Mouse (Mus musculus) midbrain, embryonic 13.5 days (tissue): Measurements from ENCODE around the gene Cd22. TPM values are rescaled to one million over a fixed set of nuclear protein-coding genes. Genes with fewer than 3 reads are reported as not detected.
"Not testable (repeated sequence)": the region's sequence is repeated elsewhere in the genome, so short reads cannot be mapped to it uniquely, and the experiment has no call there.

Experiments
- ATAC-seq: fragments of 200-750 bp; cut with Nextera tagmentation; 2 replicates; pipeline ENCODE4 v1.8.0; 2017; ENCODE audit warnings: mild to moderate bottlenecking, moderate TSS enrichment, moderate library complexity
- H3K27ac ChIP-seq: fragments of 300-500 bp; sonication (generic); 2 replicates; pipeline ENCODE4 v1.5.1; 2015; ENCODE audit warnings: inconsistent platforms, mild to moderate bottlenecking, moderate library complexity
- H3K27me3 ChIP-seq: fragments of 300-500 bp; sonication (generic); 2 replicates; pipeline ENCODE4 v1.6.1; 2015; ENCODE audit warnings: mild to moderate bottlenecking, inconsistent platforms
- H3K36me3 ChIP-seq: fragments of 300-500 bp; sonication (generic); 2 replicates; pipeline ENCODE4 v1.6.1; 2015; ENCODE audit warnings: mild to moderate bottlenecking, inconsistent platforms
- H3K4me1 ChIP-seq: fragments of 300-500 bp; sonication (generic); replicated peaks from 2 replicates; pipeline ENCODE4 v1.6.1; 2015; ENCODE audit warnings: inconsistent platforms
- H3K4me2 ChIP-seq: fragments of 300-500 bp; sonication (generic); replicated peaks from 2 replicates; pipeline ENCODE4 v1.6.1; 2015; ENCODE audit warnings: moderate library complexity, mild to moderate bottlenecking, inconsistent platforms
- H3K4me3 ChIP-seq: fragments of 300-500 bp; sonication (generic); replicated peaks from 2 replicates; pipeline ENCODE4 v1.5.1; 2015; ENCODE audit warnings: mild to moderate bottlenecking, inconsistent platforms
- H3K9ac ChIP-seq: fragments of 300-500 bp; sonication (generic); replicated peaks from 2 replicates; pipeline ENCODE4 v1.6.1; 2015; ENCODE audit warnings: mild to moderate bottlenecking, inconsistent platforms
- H3K9me3 ChIP-seq: fragments of 300-500 bp; sonication (generic); 2 replicates; pipeline ENCODE4 v1.6.1; 2016; ENCODE audit warnings: mild to moderate bottlenecking, inconsistent platforms
- WGBS: fragments of 180-500 bp; shearing (Covaris S2); methylation state at CpG from one replicate; pipeline ENCODE4 v1.1.7; 2015; 5-methylcytosine and 5-hydroxymethylcytosine counted together
- polyA plus RNA-seq: library from polyadenylated mRNA; unstranded; fragments of >200 nt; fragmentation: Nextera tagmentation; extraction: Ambion mirVana; gene quantifications from 2 replicates; pipeline ENCODE4 v1.2.1, GENCODE M21; 2015

Cd22 gene
- polyA plus RNA-seq, 1 experiment from 2014 or later: not detected

DNA sequence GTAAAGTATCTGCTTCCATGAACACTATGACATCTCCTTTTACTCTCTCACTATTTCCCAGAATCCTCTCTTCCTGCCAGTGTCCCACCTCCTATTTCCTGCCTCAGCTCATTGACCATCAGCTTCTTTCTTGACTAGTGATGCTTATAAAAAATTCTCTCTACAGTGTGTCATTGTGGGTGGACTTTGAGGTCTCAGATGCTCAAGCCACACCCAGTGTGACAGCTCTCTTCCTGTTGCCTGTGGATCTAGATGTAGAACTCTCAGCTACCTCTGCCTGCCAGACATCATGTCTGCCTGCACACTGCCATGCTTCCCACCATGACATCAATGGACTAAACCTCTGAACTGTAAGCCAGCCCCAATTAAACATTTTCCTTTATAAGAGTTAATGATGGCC is 42.9 kb downstream of the Cd22 start:
- Histone ChIP-seq H3K9ac (no peak overlapping the region), H3K9me3 (no peaks in the 10 kb centered on the region), H3K27me3 (no peaks in the 10 kb centered on the region), H3K27ac (no peak overlapping the region), H3K4me1 (no peaks in the 10 kb centered on the region), H3K4me2 (no peak overlapping the region), H3K4me3 (no peak overlapping the region), H3K36me3 (no peaks in the 10 kb centered on the region)
- ATAC-seq: no peak

DNA sequence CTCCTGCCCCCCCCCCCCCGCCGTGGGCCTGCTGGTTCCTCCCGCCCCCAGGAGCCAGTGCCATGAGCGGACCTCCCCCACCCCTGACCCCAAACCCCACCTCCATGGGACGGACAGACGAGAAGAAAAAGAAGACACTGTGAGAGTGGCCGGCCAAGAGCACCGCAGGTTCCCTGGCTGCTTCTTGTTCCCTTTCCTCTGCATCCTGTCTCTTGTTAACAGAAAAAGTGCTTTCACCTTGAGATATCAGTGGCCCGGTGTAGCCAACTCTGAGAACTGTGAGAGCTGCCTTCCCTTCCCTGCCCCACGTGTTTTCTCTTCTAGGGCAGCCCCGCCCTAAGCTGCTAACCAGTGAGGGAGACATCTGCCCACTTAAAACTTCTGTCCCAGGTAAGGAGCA is 47.5 kb downstream of the Cd22 start:
- H3K27ac ChIP-seq, ATAC-seq, H3K9me3 ChIP-seq, H3K27me3 ChIP-seq, H3K36me3 ChIP-seq, H3K9ac ChIP-seq, H3K4me2 ChIP-seq, H3K4me1 ChIP-seq, H3K4me3 ChIP-seq: not testable (repeated sequence)
- WGBS: 53% methylated on average over 7 of the region's 11 CpGs

DNA sequence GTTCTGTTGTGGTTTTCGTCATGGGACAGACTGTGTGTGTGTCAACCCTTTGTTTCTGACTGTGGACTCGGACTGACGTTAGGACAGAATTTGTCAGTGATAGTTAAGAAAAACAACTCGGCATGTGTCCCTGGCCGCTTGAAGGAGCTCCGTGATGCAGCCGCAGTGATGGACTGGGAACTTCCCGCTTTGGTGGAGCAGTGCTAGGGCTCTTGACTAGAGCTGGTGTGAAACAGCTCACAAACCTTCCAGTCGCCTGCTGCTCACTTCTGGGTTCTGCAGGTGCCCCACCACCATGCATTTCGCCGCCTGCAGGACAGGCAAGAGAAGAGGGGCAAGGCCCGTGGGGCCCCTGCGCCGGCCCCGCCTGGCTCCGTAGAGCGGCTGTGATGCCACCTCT is 47.9 kb downstream of the Cd22 start:
- Histone ChIP-seq H3K4me3 (no peak overlapping the region), H3K27me3 (no peaks in the 10 kb centered on the region), H3K4me2 (no peak overlapping the region), H3K27ac (no peak overlapping the region), H3K4me1 (no peaks in the 10 kb centered on the region), H3K9ac (no peak overlapping the region), H3K9me3 (no peaks in the 10 kb centered on the region), H3K36me3 (no peaks in the 10 kb centered on the region)
- ATAC-seq: no peak
- WGBS: 77% methylated on average over 11 of the region's 17 CpGs

GRCm38 (mm10) chr7:30829428-30829827 is 50.7 kb downstream of the Cd22 start:
- Histone ChIP-seq H3K27me3 (no peaks in the 10 kb centered on the region), H3K4me3 (no peak overlapping the region), H3K4me1 (no peaks in the 10 kb centered on the region), H3K4me2 (no peak overlapping the region), H3K36me3 (no peaks in the 10 kb centered on the region), H3K9ac (no peak overlapping the region), H3K27ac (no peak overlapping the region), H3K9me3 (no peaks in the 10 kb centered on the region)
- no peak for ATAC-seq
- 69% methylated on average over 3 of the region's 3 CpGs for WGBS

GRCm38 (mm10) chr7:30828871-30829270 is 51.3 kb downstream of the Cd22 start:
- not testable (repeated sequence) for H3K4me3 ChIP-seq, H3K27ac ChIP-seq, H3K9me3 ChIP-seq, H3K9ac ChIP-seq, H3K4me2 ChIP-seq, H3K4me1 ChIP-seq, H3K36me3 ChIP-seq, H3K27me3 ChIP-seq, ATAC-seq

DNA sequence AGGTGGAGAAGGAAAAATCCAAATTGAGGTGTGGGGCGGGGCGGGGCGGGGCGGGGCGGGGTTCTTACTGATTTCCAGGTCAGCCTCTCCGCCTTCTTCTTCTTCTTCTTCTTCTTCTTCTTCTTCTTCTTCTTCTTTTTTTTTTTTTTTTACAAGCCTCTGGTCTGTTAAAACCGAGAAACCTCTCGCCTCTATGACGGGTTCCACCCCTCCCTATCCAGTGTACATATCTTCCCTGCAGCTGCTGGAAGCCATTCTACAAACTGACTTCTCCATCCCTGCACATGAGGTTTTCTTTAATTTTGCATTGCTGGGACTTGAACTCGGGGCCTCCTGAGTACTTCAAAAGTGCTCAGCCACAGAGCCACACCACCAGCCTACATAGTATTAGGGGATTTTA is 53.5 kb downstream of the Cd22 start:
- Histone ChIP-seq H3K4me3 (no peak overlapping the region), H3K27ac (no peak overlapping the region), H3K36me3 (no peaks in the 10 kb centered on the region), H3K27me3 (no peaks in the 10 kb centered on the region), H3K9ac (no peak overlapping the region), H3K9me3 (no peaks in the 10 kb centered on the region), H3K4me2 (no peak overlapping the region), H3K4me1 (no peaks in the 10 kb centered on the region)
- WGBS: 91% methylated on average over 10 of the region's 10 CpGs
- no peak for ATAC-seq

DNA sequence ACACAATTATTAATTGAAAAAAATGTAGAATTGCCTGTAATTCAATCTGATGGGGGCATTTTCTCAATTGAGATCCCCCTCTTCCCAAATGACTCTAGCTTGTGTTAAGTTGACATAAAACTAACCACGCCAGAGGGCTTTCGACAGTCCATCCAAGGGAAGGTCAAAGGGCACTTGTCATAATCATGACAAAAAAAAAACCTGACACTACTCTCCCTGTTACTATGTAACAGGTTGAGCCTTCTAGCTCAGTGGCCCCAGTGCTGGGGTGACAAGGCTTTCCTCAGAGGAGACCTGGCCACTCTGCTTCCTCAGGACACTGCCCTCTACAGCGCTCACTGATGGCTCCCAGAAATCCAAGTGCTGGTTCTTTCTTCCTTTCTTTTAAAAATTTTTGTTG is 55.8 kb downstream of the Cd22 start:
- Histone ChIP-seq H3K4me2 (no peak overlapping the region), H3K9ac (no peak overlapping the region), H3K36me3 (no peaks in the 10 kb centered on the region), H3K27me3 (no peaks in the 10 kb centered on the region), H3K9me3 (no peaks in the 10 kb centered on the region), H3K4me3 (no peak overlapping the region), H3K4me1 (no peaks in the 10 kb centered on the region), H3K27ac (no peak overlapping the region)
- 92% methylated on average over 3 of the region's 3 CpGs for WGBS
- ATAC-seq: no peak

GRCm38 (mm10) chr7:30823675-30824074 is 56.5 kb downstream of the Cd22 start, which contains the start of gene Ffar2:
Gene Ffar2 (minus strand): TSS chr7:30823775.
- Histone ChIP-seq H3K9me3 (no peaks in the 10 kb centered on the region), H3K36me3 (no peaks in the 10 kb centered on the region)

DNA sequence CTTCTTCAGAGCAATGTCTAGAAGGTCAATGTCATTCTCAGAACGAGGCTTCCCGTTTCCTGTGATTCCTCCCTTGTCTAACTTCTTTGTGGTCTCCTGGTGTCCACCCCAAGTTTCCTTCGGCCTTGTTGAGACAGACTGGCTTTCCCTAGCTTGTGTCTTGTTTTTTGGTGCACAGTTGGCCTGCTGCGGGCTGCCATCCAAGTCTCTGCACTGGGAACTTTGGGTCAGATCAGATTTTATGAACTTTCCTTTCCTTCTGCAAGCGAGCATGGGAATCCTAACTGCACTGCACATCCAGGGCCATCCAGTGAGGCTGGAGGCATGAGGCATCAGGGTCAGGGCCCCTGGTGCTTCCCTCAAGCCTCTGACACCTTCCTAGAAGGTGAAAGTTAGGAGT is 58.6 kb downstream of the Cd22 start:
- Histone ChIP-seq H3K27me3 (no peaks in the 10 kb centered on the region), H3K9ac (no peak overlapping the region), H3K27ac (no peak overlapping the region), H3K4me2 (no peak overlapping the region), H3K9me3 (no peaks in the 10 kb centered on the region), H3K4me1 (no peaks in the 10 kb centered on the region), H3K4me3 (no peak overlapping the region), H3K36me3 (no peaks in the 10 kb centered on the region)
- ATAC-seq: no peak
- 72% methylated on average over 5 of the region's 5 CpGs for WGBS

More at GRCm38 (mm10) chr7:30823675-30824074, 56.5 kb downstream of the Cd22 start, which contains the start of gene Ffar2:
- Histone ChIP-seq H3K4me1 (no peaks in the 10 kb centered on the region), H3K27ac (no peak within 1 kb of the TSS), H3K27me3 (no peaks in the 10 kb centered on the region), H3K4me3 (no peak within 1 kb of the TSS), H3K9ac (no peak within 1 kb of the TSS), H3K4me2 (no peak within 1 kb of the TSS)
- 91% methylated on average over 18 of the region's 18 CpGs for WGBS
- no peak for ATAC-seq

- Histone ChIP-seq H3K27me3 (no peaks in the 10 kb centered on the region), H3K4me2 (no peak overlapping the region), H3K4me1 (no peaks in the 10 kb centered on the region), H3K9ac (no peak overlapping the region), H3K4me3 (no peak overlapping the region), H3K36me3 (no peaks in the 10 kb centered on the region), H3K27ac (no peak overlapping the region), H3K9me3 (no peaks in the 10 kb centered on the region)
- 71% methylated on average over 7 of the region's 7 CpGs for WGBS
- no peak for ATAC-seq
Observed at GRCm38 (mm10) chr7:30820854-30821445, 59.2 kb downstream of the Cd22 start.

DNA sequence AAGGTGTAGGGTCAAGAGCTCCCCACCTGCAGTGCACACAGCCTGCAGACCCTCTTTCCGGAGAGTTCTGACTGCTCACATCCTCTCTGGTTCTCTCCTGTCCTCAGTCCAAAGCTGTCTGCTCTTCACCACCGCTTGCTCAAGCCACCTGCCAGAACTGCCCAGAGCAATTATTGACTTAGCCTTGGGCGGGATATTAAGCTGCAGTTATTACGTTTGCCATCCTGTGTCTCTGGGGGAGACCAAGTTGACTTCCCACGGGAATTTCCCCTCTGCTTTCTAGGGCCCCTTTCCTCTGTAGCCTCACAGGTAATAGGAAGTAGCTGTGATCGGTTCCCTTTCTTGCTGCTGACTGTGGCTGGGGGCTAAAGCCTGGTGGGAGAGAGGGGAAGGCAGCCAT is 60.0 kb downstream of the Cd22 start:
- H3K36me3 ChIP-seq: no peaks in the 10 kb centered on the region
- H3K4me1 ChIP-seq: no peaks in the 10 kb centered on the region
- H3K4me2 ChIP-seq: no peak overlapping the region
- H3K27ac ChIP-seq: no peak overlapping the region
- no peak for ATAC-seq
- H3K9ac ChIP-seq: no peak overlapping the region
- H3K4me3 ChIP-seq: no peak overlapping the region
- WGBS: 78% methylated on average over 6 of the region's 6 CpGs
- H3K9me3 ChIP-seq: no peaks in the 10 kb centered on the region
- H3K27me3 ChIP-seq: no peaks in the 10 kb centered on the region
